Mouse (Mus musculus): ENCODE measurements around the gene Adad2. TPM values are rescaled to one million over a fixed set of nuclear protein-coding genes. Genes with fewer than 3 reads are reported as not detected.

Adad2 gene
- polyA plus RNA-seq, 1 experiment from 2014 or later = 0.21 TPM

- Histone ChIP-seq H3K4me1 (ENCODE audit: control insufficient read depth, insufficient read depth, low read length) (0 out of 2 replicates have a peak, but pooled peaks cover 3% of the 10 kb centered on the region), H3K27ac (replicated peaks; ENCODE audit: low read depth, low read length) (no peak overlapping the region), H3K9ac (replicated peaks; ENCODE audit: low read length) (no peak overlapping the region), H3K4me2 (ENCODE audit: low read length) (no peak overlapping the region), H3K4me3 (replicated peaks; ENCODE audit: low read depth, low read length) (no peak overlapping the region), H3K27me3 (ENCODE audit: control insufficient read depth, insufficient read depth, low read length) (no peaks in the 10 kb centered on the region), H3K36me3 (ENCODE audit: control insufficient read depth, insufficient read depth, low read length) (no peaks in the 10 kb centered on the region), H3K9me3 (ENCODE audit: control insufficient read depth, low read length) (no peaks in the 10 kb centered on the region)
- 85% methylated on average over 5 of the region's 5 CpGs for WGBS
- no peak for DNase-seq
- ATAC-seq (ENCODE audit: low FRiP score, low TSS enrichment) = no peak
These were observed 28.5 kb downstream of the Adad2 start for GRCm38 (mm10) chr8:119641058-119641457.

DNA sequence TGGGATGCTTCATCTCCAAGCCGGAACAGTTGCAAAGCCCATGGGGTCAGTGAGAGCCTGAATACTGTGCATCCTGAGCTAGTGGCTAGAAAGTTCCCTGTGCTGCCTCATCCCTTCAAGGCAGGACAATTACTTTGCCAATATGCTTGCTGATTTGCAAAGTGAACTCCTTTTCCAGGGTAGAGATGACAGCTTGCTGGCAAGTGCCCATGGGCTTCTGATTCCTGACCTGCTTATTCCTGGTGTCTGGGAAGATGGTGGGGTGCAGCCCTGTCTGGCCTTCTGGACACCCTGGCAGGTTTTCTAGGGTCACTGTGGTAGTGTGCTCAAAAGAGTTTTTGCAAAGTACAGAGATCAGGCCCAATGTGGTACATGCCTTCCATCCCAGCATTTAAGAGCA lies 30.4 kb downstream of the Adad2 start:
- no peak overlapping the region for H3K4me2 ChIP-seq (ENCODE audit: low read length)
- no peak overlapping the region for H3K9ac ChIP-seq (replicated peaks; ENCODE audit: low read length)
- H3K36me3 ChIP-seq (ENCODE audit: control insufficient read depth, insufficient read depth, low read length) = no peaks in the 10 kb centered on the region
- ATAC-seq (ENCODE audit: low FRiP score, low TSS enrichment) (no peak), DNase-seq (no peak)
- no peak overlapping the region for H3K27ac ChIP-seq (replicated peaks; ENCODE audit: low read depth, low read length)
- no peaks in the 10 kb centered on the region for H3K27me3 ChIP-seq (ENCODE audit: control insufficient read depth, insufficient read depth, low read length)
- H3K9me3 ChIP-seq (ENCODE audit: control insufficient read depth, low read length) = no peaks in the 10 kb centered on the region
- 0 out of 2 replicates have a peak, but pooled peaks cover 3% of the 10 kb centered on the region for H3K4me1 ChIP-seq (ENCODE audit: control insufficient read depth, insufficient read depth, low read length)
- no peak overlapping the region for H3K4me3 ChIP-seq (replicated peaks; ENCODE audit: low read depth, low read length)
- 91% methylated on average over 1 of the region's 1 CpGs for WGBS

- no peaks in the 10 kb centered on the region for H3K27me3 ChIP-seq (ENCODE audit: control insufficient read depth, insufficient read depth, low read length)
- no peaks in the 10 kb centered on the region for H3K36me3 ChIP-seq (ENCODE audit: control insufficient read depth, insufficient read depth, low read length)
- no peak overlapping the region for H3K9ac ChIP-seq (replicated peaks; ENCODE audit: low read length)
- peak overlapping the region; percentile 84 for H3K27ac ChIP-seq (replicated peaks; ENCODE audit: low read depth, low read length)
- DNase-seq = peak; percentile 65
- ATAC-seq (ENCODE audit: low FRiP score, low TSS enrichment) = no peak; the same call in 1 of the 2 replicates
- no peak overlapping the region for H3K4me3 ChIP-seq (replicated peaks; ENCODE audit: low read depth, low read length)
- H3K4me1 ChIP-seq (ENCODE audit: control insufficient read depth, insufficient read depth, low read length) = 0 out of 2 replicates have a peak, but pooled peaks cover 3% of the 10 kb centered on the region
- H3K9me3 ChIP-seq (ENCODE audit: control insufficient read depth, low read length) = no peaks in the 10 kb centered on the region
- no peak overlapping the region for H3K4me2 ChIP-seq (ENCODE audit: low read length)
- 63% methylated on average over 17 of the region's 17 CpGs for WGBS
These were observed 31.9 kb downstream of the Adad2 start for GRCm38 (mm10) chr8:119644429-119644960.

- Histone ChIP-seq H3K27me3 (ENCODE audit: control insufficient read depth, insufficient read depth, low read length) (no peaks in the 10 kb centered on the region), H3K4me1 (ENCODE audit: control insufficient read depth, insufficient read depth, low read length) (0 out of 2 replicates have a peak, but pooled peaks cover 3% of the 10 kb centered on the region), H3K9ac (replicated peaks; ENCODE audit: low read length) (no peak overlapping the region), H3K27ac (replicated peaks; ENCODE audit: low read depth, low read length) (peak overlapping the region; percentile 84), H3K4me3 (replicated peaks; ENCODE audit: low read depth, low read length) (no peak overlapping the region), H3K4me2 (ENCODE audit: low read length) (no peak overlapping the region), H3K9me3 (ENCODE audit: control insufficient read depth, low read length) (no peaks in the 10 kb centered on the region), H3K36me3 (ENCODE audit: control insufficient read depth, insufficient read depth, low read length) (no peaks in the 10 kb centered on the region)
- DNase-seq = peak; percentile 68
- ATAC-seq (ENCODE audit: low FRiP score, low TSS enrichment) = peak; percentile 53; the same call in 1 of the 2 replicates
- 36% methylated on average over 18 of the region's 18 CpGs for WGBS
These were observed 32.5 kb downstream of the Adad2 start for GRCm38 (mm10) chr8:119644981-119645597.

- Histone ChIP-seq H3K9ac (replicated peaks; ENCODE audit: low read length) (no peak overlapping the region), H3K4me1 (ENCODE audit: control insufficient read depth, insufficient read depth, low read length) (0 out of 2 replicates have a peak, but pooled peaks cover 3% of the 10 kb centered on the region), H3K27me3 (ENCODE audit: control insufficient read depth, insufficient read depth, low read length) (no peaks in the 10 kb centered on the region), H3K9me3 (ENCODE audit: control insufficient read depth, low read length) (no peaks in the 10 kb centered on the region), H3K4me2 (ENCODE audit: low read length) (no peak overlapping the region), H3K4me3 (replicated peaks; ENCODE audit: low read depth, low read length) (no peak overlapping the region), H3K27ac (replicated peaks; ENCODE audit: low read depth, low read length) (no peak overlapping the region), H3K36me3 (ENCODE audit: control insufficient read depth, insufficient read depth, low read length) (no peaks in the 10 kb centered on the region)
- no peak for ATAC-seq (ENCODE audit: low FRiP score, low TSS enrichment)
- WGBS = 76% methylated on average over 3 of the region's 3 CpGs
- DNase-seq = no peak
These were observed 33.6 kb downstream of the Adad2 start for GRCm38 (mm10) chr8:119646197-119646596.

DNA sequence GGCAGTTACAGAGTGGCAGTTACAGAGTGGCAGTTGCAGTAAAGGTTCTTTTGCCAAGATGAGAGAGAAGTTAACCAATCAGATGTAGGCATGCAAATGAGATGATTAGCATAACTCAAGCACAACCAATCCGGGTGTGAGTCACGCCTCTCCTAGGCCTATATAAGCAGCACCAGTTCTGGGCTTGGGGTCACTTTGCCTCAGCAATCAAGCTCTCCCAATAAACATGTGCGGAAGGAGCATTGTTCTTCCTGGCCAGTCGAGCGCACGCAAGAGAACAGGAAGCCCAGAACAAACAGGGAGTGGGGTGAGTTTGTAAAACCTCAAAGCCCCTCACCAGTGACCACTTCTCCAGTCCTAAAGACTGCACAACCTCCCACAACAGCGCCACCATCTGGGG lies 34.3 kb downstream of the Adad2 start:
- no peak overlapping the region for H3K4me2 ChIP-seq (ENCODE audit: low read length)
- WGBS = 88% methylated on average over 7 of the region's 7 CpGs
- H3K9me3 ChIP-seq (ENCODE audit: control insufficient read depth, low read length) = no peaks in the 10 kb centered on the region
- H3K27ac ChIP-seq (replicated peaks; ENCODE audit: low read depth, low read length) = no peak overlapping the region
- no peak overlapping the region for H3K4me3 ChIP-seq (replicated peaks; ENCODE audit: low read depth, low read length)
- H3K9ac ChIP-seq (replicated peaks; ENCODE audit: low read length) = no peak overlapping the region
- no peaks in the 10 kb centered on the region for H3K27me3 ChIP-seq (ENCODE audit: control insufficient read depth, insufficient read depth, low read length)
- no peaks in the 10 kb centered on the region for H3K36me3 ChIP-seq (ENCODE audit: control insufficient read depth, insufficient read depth, low read length)
- DNase-seq = no peak
- ATAC-seq (ENCODE audit: low FRiP score, low TSS enrichment) = no peak
- 0 out of 2 replicates have a peak, but pooled peaks cover 3% of the 10 kb centered on the region for H3K4me1 ChIP-seq (ENCODE audit: control insufficient read depth, insufficient read depth, low read length)

GRCm38 (mm10) chr8:119651324-119651723 lies 38.8 kb downstream of the Adad2 start:
- no peak for ATAC-seq (ENCODE audit: low FRiP score, low TSS enrichment)
- no peak overlapping the region for H3K4me2 ChIP-seq (ENCODE audit: low read length)
- WGBS = 80% methylated on average over 2 of the region's 2 CpGs

GRCm38 (mm10) chr8:119656709-119657464 lies 44.3 kb downstream of the Adad2 start:
- H3K4me2 ChIP-seq (ENCODE audit: low read length) = no peak overlapping the region
- peaks cover 10% of the 10 kb centered on the region for H3K4me1 ChIP-seq (ENCODE audit: control insufficient read depth, insufficient read depth, low read length)
- no peaks in the 10 kb centered on the region for H3K36me3 ChIP-seq (ENCODE audit: control insufficient read depth, insufficient read depth, low read length)
- H3K9ac ChIP-seq (replicated peaks; ENCODE audit: low read length) = no peak overlapping the region
- 55% methylated on average over 5 of the region's 5 CpGs for WGBS
- DNase-seq (no peak), ATAC-seq (ENCODE audit: low FRiP score, low TSS enrichment) (no peak)
- H3K27ac ChIP-seq (replicated peaks; ENCODE audit: low read depth, low read length) = no peak overlapping the region
- H3K9me3 ChIP-seq (ENCODE audit: control insufficient read depth, low read length) = no peaks in the 10 kb centered on the region
- no peak overlapping the region for H3K4me3 ChIP-seq (replicated peaks; ENCODE audit: low read depth, low read length)
- H3K27me3 ChIP-seq (ENCODE audit: control insufficient read depth, insufficient read depth, low read length) = no peaks in the 10 kb centered on the region

More at GRCm38 (mm10) chr8:119651324-119651723, 38.8 kb downstream of the Adad2 start:
- Histone ChIP-seq H3K36me3 (ENCODE audit: control insufficient read depth, insufficient read depth, low read length) (no peaks in the 10 kb centered on the region), H3K9ac (replicated peaks; ENCODE audit: low read length) (no peak overlapping the region), H3K4me1 (ENCODE audit: control insufficient read depth, insufficient read depth, low read length) (no peaks in the 10 kb centered on the region), H3K27me3 (ENCODE audit: control insufficient read depth, insufficient read depth, low read length) (no peaks in the 10 kb centered on the region), H3K9me3 (ENCODE audit: control insufficient read depth, low read length) (no peaks in the 10 kb centered on the region), H3K4me3 (replicated peaks; ENCODE audit: low read depth, low read length) (no peak overlapping the region), H3K27ac (replicated peaks; ENCODE audit: low read depth, low read length) (no peak overlapping the region)
- DNase-seq = no peak

Data from midbrain, embryonic 14.5 days (tissue).